Mouse (Mus musculus) CD4-positive, CD25-positive, alpha-beta regulatory T cell, adult 9 weeks (primary cell): ENCODE results near the gene Ppdpf. TPM values are rescaled to one million over a fixed set of nuclear protein-coding genes. Genes with fewer than 3 reads are reported as not detected.

Experiments used
- polyA plus RNA-seq: library from polyadenylated mRNA; unstranded; fragments of 100-300 nt; shearing (Covaris generic); gene quantifications from one replicate; pipeline ENCODE4 v1.2.1, GENCODE M21; 2017

Gene Ppdpf
- 356 TPM for polyA plus RNA-seq

GRCm38 (mm10) chr2:181187121-181188000 is at the start of gene Ppdpf:
Gene Ppdpf, plus strand, starts transcription at chr2:181187247.

GRCm38 (mm10) chr2:181156248-181157121 is 30.6 kb upstream of the Ppdpf start, which contains the start of gene Eef1a2:
Gene Eef1a2, minus strand, starts transcription at chr2:181157014.

GRCm38 (mm10) chr2:181202422-181202821 is 15.4 kb downstream of the Ppdpf start, which contains the start of gene Ptk6:
Gene Ptk6, minus strand, starts transcription at chr2:181202789.

GRCm38 (mm10) chr2:181213021-181213445 is 26.0 kb downstream of the Ppdpf start, which contains the start of gene Srms:
Gene Srms, minus strand, starts transcription at chr2:181213185.

DNA sequence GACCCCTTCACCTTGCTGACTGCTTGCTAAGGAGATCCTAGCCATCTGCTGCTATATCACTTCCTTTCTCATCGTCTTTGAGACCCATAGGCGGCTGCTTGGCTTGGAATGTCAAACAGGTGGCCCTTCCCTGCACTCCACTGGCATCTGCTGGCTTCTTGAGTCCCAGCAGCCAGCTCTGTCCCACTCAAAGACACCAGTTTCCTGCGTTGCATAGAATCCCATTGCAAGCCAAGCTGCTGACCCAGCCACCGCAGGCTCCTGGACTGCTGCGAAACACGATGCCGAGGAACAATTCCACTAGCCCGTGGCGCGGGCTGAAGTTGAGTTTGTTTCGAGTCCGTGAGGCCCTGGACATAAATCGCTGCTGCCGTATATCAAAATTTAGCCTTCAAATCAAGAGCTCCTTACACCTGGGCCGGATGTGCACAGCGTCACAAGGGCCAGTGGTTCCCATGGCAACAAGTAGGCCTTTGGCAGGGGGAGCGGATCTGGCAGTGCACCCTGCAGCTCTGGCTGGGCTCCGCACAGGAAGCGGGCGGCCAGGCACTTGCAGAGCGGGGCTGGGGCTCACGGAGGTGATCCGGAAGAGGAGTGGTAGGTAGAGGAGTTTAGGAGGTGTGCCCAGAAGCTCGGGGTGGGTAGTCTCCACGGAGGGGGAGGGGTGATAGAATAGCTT is 32.6 kb downstream of the Ppdpf start, which contains the start of gene Fndc11:
Fndc11 (plus strand) TSS at position 476 of the 679 bp plus-strand sequence.

Other genes with a start within 250 kb of the Ppdpf start
- not detected for gene Nkain4, start 232.5 kb upstream of the Ppdpf start, polyA plus RNA-seq
- 88.2 TPM for gene Arfgap1, start 220.0 kb upstream of the Ppdpf start, polyA plus RNA-seq
- gene Col20a1, start 200.7 kb upstream of the Ppdpf start, polyA plus RNA-seq: 1.0 TPM
- gene Chrna4, start 143.7 kb upstream of the Ppdpf start, polyA plus RNA-seq: not detected
- gene Kcnq2, start 51.9 kb upstream of the Ppdpf start, polyA plus RNA-seq: not detected
- not detected for gene Eef1a2, start 30.2 kb upstream of the Ppdpf start, polyA plus RNA-seq
- gene Ptk6, start 15.5 kb downstream of the Ppdpf start, polyA plus RNA-seq: not detected
- gene Srms, start 25.9 kb downstream of the Ppdpf start, polyA plus RNA-seq: 1.1 TPM
- not detected for gene Fndc11, start 32.8 kb downstream of the Ppdpf start, polyA plus RNA-seq
- gene Helz2, start 54.8 kb downstream of the Ppdpf start, polyA plus RNA-seq: 25.0 TPM
- gene Gmeb2, start 100.8 kb downstream of the Ppdpf start, polyA plus RNA-seq: 9.9 TPM
- 0.25 TPM for gene Stmn3, start 127.3 kb downstream of the Ppdpf start, polyA plus RNA-seq
- gene Rtel1, start 132.5 kb downstream of the Ppdpf start, polyA plus RNA-seq: 68.3 TPM
- gene Zgpat, start 177.7 kb downstream of the Ppdpf start, polyA plus RNA-seq: 76.0 TPM
- 162 TPM for gene Arfrp1, start 178.2 kb downstream of the Ppdpf start, polyA plus RNA-seq
- 343 TPM for gene Lime1, start 192.8 kb downstream of the Ppdpf start, polyA plus RNA-seq